Mouse (Mus musculus): ENCODE data around the gene Dnajc2. TPM values are rescaled to one million over a fixed set of nuclear protein-coding genes. Genes with fewer than 3 reads are reported as not detected.
"Not testable (repeated sequence)": the region's sequence is repeated elsewhere in the genome, so short reads cannot be mapped to it uniquely, and the experiment has no call there.

Dnajc2 gene
- polyA plus RNA-seq, 1 experiment = 46.0 TPM

DNA sequence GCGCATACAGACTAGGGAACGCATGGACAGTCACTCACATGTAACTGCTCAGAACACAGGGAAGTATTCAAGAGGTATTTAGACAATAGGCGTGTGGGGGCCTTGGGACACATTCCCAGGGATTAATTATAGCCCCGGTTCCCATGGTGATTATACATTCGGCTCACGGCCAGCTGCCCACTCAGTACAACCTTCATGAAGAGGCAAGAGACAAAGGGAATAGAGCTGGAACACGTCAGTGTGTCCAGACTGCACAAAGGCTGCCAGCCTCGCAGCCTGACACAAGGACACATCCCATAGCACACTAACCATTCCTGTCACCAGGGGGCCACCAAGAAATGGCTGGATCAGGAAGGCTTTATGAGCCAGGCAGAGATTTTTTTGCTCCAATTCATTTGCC lies 52.1 kb downstream of the Dnajc2 start:
- H3K4me1 ChIP-seq (ENCODE audit: control insufficient read depth, insufficient read depth, low read length) = no peaks in the 10 kb centered on the region
- TF ChIP-seq POLR2A (IDR thresholded peaks at IDR 0.05; ENCODE audit: low read depth, low read length) (no peak), CTCF (IDR thresholded peaks at IDR 0.05; ENCODE audit: borderline replicate concordance, insufficient read depth, low read length) (peak; percentile 43; the same call in 1 of the 2 replicates)
- no peak overlapping the region for H3K4me3 ChIP-seq (ENCODE audit: insufficient read depth, low read length)
- no peak overlapping the region for H3K27ac ChIP-seq (ENCODE audit: insufficient read depth, low read length)

DNA sequence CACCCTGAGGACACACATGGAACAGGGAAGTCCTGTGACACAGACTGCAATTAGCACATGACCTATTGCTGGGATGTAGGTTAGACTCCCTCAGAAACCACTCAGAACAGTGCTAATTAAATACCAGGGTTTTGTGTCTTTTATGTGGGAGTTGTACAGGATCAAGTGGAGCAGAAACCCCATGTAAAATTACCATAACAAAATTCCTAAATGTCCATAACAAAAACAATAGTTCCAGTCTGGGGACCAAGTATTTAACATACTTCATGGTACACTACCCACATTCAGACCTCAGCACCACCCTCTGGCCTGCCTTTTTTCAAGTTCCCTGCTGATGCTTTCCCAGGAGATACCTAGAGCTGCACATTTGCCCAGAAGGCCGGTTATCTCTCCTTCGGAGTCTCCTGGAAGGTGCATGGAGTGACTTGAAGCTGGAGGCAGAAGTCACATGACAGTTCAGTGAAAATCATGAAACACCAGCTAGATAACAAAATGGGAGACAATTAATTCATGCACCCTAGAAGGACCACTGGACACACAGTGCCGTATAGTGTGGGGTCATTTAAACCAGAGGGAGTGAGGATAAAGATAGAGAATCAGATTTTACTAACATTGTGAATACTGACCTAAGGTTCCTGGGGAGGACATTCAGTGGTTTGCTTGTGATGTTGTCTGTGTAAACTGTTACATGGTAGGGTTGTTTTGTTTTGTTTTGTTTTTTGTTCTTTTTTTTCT lies 52.7 kb downstream of the Dnajc2 start:
- Histone ChIP-seq H3K4me1 (ENCODE audit: control insufficient read depth, insufficient read depth, low read length) (no peaks in the 10 kb centered on the region), H3K27ac (ENCODE audit: insufficient read depth, low read length) (no peak overlapping the region), H3K4me3 (ENCODE audit: insufficient read depth, low read length) (no peak overlapping the region)
- no peak for TF ChIP-seq POLR2A (IDR thresholded peaks at IDR 0.05; ENCODE audit: low read depth, low read length)
- TF ChIP-seq CTCF (IDR thresholded peaks at IDR 0.05; ENCODE audit: borderline replicate concordance, insufficient read depth, low read length) = no peak

DNA sequence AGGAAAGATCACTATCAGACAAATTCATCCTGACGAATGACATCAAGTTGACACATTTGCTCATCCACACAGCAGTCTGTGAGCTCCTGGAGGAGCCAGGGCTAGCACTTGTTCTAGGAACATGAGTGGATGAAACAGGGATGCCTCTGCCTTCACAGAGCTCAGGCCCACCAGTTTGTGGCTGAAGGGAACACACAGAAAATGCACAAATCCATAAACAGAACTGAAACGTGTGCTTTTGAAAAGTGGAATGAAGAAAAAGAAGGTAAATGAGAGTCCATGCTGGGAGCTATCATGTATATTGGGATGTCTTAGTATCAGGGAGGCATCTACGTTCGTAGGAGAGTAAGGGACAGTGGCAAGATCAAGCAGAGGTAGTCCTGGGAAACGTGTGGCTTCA lies 55.9 kb downstream of the Dnajc2 start:
- no peak for TF ChIP-seq POLR2A (IDR thresholded peaks at IDR 0.05; ENCODE audit: low read depth, low read length)
- no peak for TF ChIP-seq CTCF (IDR thresholded peaks at IDR 0.05; ENCODE audit: borderline replicate concordance, insufficient read depth, low read length)
- Histone ChIP-seq H3K27ac (ENCODE audit: insufficient read depth, low read length) (no peak overlapping the region), H3K4me1 (ENCODE audit: control insufficient read depth, insufficient read depth, low read length) (no peaks in the 10 kb centered on the region), H3K4me3 (ENCODE audit: insufficient read depth, low read length) (no peak overlapping the region)

DNA sequence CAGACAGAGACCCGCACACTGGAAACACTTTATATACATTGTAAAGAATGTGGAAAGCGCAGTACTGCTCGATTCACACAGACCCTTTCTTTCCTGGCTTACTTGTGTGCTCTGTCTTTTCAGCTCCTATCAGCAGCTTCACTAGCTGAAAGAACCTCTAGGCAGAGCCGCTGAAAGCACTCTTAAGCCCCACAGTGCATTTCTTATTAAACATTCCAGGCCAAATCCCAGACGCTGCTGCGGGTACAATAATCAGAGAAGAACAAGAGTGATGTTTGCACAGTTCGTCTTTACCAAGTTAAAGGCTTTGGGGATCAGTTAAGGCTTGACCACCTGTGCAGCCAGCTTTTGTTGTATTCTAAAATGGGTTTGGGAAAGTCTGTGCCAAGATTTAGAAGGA lies 60.2 kb downstream of the Dnajc2 start:
- H3K27ac ChIP-seq (ENCODE audit: insufficient read depth, low read length) = no peak overlapping the region
- H3K4me1 ChIP-seq (ENCODE audit: control insufficient read depth, insufficient read depth, low read length) = no peaks in the 10 kb centered on the region
- TF ChIP-seq POLR2A (IDR thresholded peaks at IDR 0.05; ENCODE audit: low read depth, low read length) = no peak
- no peak for TF ChIP-seq CTCF (IDR thresholded peaks at IDR 0.05; ENCODE audit: borderline replicate concordance, insufficient read depth, low read length)
- no peak overlapping the region for H3K4me3 ChIP-seq (ENCODE audit: insufficient read depth, low read length)

DNA sequence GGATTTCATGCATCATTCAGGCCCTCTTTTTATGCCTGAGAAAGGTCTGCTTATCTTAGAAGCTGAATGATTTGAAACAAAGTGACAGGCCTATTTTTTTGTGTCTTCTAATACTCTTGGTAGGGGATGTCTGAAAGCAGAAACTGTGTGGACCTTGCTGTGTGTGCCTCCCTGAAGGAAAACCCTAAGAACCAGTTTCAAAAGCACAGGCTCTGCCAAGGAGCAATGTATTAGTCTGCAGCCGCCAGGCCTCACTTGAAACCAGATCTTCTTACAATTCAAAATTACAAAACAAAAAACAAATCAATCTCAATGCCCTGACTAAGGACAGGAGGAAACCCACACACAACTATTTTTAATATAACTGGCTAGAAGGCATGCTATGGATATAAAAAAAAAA lies 60.6 kb downstream of the Dnajc2 start:
- Histone ChIP-seq H3K27ac (ENCODE audit: insufficient read depth, low read length) (no peak overlapping the region), H3K4me3 (ENCODE audit: insufficient read depth, low read length) (no peak overlapping the region), H3K4me1 (ENCODE audit: control insufficient read depth, insufficient read depth, low read length) (no peaks in the 10 kb centered on the region)
- TF ChIP-seq CTCF (IDR thresholded peaks at IDR 0.05; ENCODE audit: borderline replicate concordance, insufficient read depth, low read length) = no peak
- TF ChIP-seq POLR2A (IDR thresholded peaks at IDR 0.05; ENCODE audit: low read depth, low read length) = no peak

DNA sequence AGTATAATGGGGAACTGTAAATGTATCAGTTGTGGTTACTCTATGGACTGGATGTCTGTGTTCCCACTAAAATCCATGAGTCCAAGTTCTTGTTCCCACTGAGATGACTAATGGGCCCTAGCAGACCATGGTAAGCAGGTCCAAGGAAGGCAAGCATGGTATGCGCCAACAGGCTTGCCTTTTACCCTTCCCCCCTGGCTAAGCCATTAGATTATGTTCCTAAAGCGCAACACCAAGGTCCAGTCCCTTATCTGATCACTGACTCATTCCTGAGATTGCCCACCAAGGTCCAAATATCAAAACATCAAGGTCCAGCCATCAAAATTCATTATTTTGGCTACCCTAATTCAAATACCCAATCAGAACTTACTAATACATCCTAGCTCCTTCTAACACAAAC lies 65.8 kb downstream of the Dnajc2 start:
- TF ChIP-seq POLR2A (IDR thresholded peaks at IDR 0.05; ENCODE audit: low read depth, low read length) (no peak), CTCF (IDR thresholded peaks at IDR 0.05; ENCODE audit: borderline replicate concordance, insufficient read depth, low read length) (no peak)
- H3K27ac ChIP-seq (ENCODE audit: insufficient read depth, low read length) = no peak overlapping the region
- no peaks in the 10 kb centered on the region for H3K4me1 ChIP-seq (ENCODE audit: control insufficient read depth, insufficient read depth, low read length)
- H3K4me3 ChIP-seq (ENCODE audit: insufficient read depth, low read length) = no peak overlapping the region

DNA sequence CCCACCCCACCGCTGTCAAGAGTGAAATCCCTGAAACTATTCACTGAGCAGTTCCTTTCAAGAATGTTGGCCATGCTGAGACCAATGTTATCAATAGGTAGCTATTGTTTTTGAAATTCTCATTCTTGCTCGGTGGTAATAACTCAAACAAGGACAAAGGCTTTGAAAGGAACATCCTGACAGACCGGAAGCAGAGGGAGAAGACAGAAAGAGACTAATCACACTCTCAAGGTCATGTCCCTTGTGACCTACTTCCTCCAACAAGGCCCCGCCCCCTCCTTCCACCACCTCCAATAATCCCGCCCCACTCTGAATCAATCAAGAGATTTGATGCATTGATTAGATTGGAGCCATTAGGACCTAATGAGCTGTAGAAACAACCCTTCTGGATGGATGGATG lies 66.5 kb downstream of the Dnajc2 start:
- Histone ChIP-seq H3K4me3 (ENCODE audit: insufficient read depth, low read length) (no peak overlapping the region), H3K27ac (ENCODE audit: insufficient read depth, low read length) (no peak overlapping the region), H3K4me1 (ENCODE audit: control insufficient read depth, insufficient read depth, low read length) (no peaks in the 10 kb centered on the region)
- TF ChIP-seq CTCF (IDR thresholded peaks at IDR 0.05; ENCODE audit: borderline replicate concordance, insufficient read depth, low read length) (no peak), POLR2A (IDR thresholded peaks at IDR 0.05; ENCODE audit: low read depth, low read length) (no peak)

DNA sequence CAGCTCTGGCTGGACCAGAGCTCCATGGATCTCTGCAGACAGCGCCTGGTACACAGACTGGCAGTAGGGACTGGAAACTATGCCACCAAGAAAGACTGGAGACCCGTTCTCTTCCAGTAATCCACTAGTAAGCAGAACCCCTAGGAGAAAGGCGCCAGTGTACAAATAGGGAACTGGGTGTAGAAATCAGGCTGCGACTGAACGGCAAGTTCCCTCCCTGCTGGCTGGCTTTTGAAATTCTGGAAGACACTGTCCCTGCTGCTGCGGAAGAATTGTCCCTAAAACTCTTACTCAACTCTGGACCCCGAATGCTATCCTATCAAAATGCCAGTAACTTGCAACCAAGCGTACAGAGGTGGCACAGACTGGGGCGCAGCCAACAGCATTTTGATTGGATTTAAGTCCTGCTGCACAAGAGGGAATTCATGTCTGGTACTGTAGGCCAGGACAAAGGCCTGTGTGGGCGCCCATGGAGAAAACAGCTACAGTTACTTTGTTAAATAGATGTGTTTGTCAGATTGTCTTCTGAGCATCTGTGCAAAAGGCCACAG lies 67.8 kb downstream of the Dnajc2 start:
- no peak overlapping the region for H3K4me3 ChIP-seq (ENCODE audit: insufficient read depth, low read length)
- TF ChIP-seq POLR2A (IDR thresholded peaks at IDR 0.05; ENCODE audit: low read depth, low read length) = no peak
- no peaks in the 10 kb centered on the region for H3K4me1 ChIP-seq (ENCODE audit: control insufficient read depth, insufficient read depth, low read length)
- no peak overlapping the region for H3K27ac ChIP-seq (ENCODE audit: insufficient read depth, low read length)

DNA sequence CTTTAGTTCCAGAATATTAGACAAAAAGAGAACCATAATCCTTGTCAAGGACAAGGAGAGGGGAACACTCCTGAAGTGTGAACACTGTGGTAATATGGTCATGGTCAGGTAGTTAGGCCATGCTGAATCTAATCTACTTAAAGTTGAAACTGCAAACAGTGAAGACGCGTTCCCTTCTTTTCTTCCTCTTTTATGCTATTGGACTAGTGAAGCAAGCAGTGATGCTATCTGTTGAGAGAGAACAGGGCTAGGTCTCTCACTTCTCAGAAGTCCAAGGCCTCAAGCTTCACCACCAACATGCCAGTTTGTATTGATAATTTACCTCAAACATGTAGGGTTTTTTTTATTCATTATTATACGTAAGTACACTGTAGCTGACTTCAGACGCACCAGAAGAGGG lies 70.6 kb downstream of the Dnajc2 start:
- H3K4me3 ChIP-seq (ENCODE audit: insufficient read depth, low read length) = no peak overlapping the region
- H3K27ac ChIP-seq (ENCODE audit: insufficient read depth, low read length) = no peak overlapping the region
- no peaks in the 10 kb centered on the region for H3K4me1 ChIP-seq (ENCODE audit: control insufficient read depth, insufficient read depth, low read length)
- no peak for TF ChIP-seq CTCF (IDR thresholded peaks at IDR 0.05; ENCODE audit: borderline replicate concordance, insufficient read depth, low read length)
- no peak for TF ChIP-seq POLR2A (IDR thresholded peaks at IDR 0.05; ENCODE audit: low read depth, low read length)

DNA sequence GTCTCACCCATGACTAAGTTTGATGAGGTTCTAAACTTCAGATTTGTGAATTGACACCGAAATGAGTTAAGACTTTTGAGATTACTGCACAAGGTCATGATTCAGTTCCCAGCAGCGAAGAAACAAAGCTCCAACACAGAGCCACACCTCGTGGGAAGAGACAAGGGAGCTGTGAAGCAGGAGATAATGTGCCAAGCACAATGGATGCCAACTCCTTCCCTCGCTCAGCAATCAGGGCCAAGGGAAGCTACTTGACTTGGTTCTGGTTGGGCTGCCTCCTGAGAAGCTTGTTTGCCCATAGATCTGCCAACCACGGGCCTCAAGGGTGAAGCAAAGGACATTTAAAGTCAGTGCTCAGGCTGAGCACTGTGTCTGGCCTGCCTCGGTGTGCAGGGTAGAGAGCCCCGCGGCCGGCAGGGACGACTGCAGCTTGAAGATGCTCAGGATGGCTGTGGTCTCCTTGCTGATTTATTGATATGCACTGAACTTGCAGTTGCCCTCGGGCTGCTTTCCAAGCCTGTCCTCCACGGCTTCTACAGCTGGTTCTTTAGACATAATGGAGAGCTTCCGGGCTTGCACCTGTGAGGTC lies 72.8 kb downstream of the Dnajc2 start:
- H3K27ac ChIP-seq (ENCODE audit: insufficient read depth, low read length) = no peak overlapping the region

DNA sequence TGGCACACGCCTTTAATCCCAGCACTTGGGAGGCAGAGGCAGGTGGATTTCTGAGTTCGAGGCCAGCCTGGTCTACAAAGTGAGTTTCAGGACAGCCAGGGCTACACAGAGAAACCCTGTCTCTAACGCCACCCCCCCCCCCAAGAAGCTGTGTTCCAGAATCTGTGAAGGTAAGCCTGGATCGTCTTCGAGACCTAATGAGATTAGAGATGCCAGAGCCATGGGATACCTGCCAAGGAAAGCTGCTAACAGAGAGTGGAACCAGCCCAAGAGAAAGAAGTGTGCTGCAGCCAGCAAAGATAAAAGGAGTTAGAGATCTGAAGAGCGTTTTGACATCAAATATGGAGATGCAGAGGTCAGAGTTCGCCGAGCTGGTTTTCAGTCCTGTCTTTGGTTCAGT lies 77.0 kb downstream of the Dnajc2 start:
- not testable (repeated sequence) for H3K27ac ChIP-seq (ENCODE audit: insufficient read depth, low read length); H3K4me1 ChIP-seq (ENCODE audit: control insufficient read depth, insufficient read depth, low read length); H3K4me3 ChIP-seq (ENCODE audit: insufficient read depth, low read length)

More for the DNA sequence above, 72.8 kb downstream of the Dnajc2 start:
- no peak overlapping the region for H3K4me3 ChIP-seq (ENCODE audit: insufficient read depth, low read length)
- H3K4me1 ChIP-seq (ENCODE audit: control insufficient read depth, insufficient read depth, low read length) = no peaks in the 10 kb centered on the region
- no peak for TF ChIP-seq POLR2A (IDR thresholded peaks at IDR 0.05; ENCODE audit: low read depth, low read length)
- no peak for TF ChIP-seq CTCF (IDR thresholded peaks at IDR 0.05; ENCODE audit: borderline replicate concordance, insufficient read depth, low read length)
